In the genomic region with DNA sequence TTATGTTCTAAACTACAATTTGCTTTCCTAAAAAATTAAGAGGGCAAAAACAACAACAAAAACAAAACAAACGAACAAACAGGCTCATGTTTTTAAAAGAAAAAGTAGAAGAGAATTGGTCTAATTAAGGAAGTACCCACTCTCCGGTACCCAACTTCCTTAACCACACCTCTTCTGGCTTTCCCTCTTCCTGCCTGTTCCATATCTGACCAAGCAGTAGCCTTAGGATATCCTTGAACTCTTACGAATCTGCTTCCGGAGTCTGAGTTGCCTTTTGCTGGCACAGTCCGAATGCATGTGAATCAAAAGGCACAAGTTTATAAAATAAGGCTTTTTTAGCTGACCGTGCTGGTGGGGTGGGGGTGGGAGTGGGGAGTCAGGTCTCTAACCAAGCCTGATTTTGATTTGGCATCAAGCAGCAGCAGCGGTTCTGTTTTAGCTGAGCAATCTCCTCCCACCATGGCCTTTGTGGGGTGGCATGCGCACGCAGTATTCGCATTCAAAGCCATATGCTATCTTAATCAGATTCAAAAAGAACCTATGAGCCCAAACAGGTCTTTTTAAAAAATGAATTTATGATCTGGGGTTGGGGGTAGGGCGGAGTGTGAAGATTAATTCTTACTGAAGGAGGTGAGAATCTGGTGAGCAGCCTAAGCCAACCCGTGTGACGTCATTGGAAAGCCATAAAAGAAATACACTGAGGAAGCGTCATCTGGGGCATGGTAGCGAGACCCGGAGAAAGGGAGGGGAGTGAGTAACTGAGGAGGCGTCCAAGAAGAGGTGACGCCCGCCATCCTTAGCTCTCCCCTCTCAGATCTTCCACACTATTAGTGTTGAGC, we compare ENCODE assay signal across 16 mouse cellular contexts. TPM values are rescaled to one million over a fixed set of nuclear protein-coding genes. Genes with fewer than 3 reads are reported as not detected.
DNase-seq lines count a peak whose midpoint lies in the region; ATAC-seq and TF ChIP-seq lines count a peak whose summit lies in the region.
"Had no signal": no experiment of that assay in that cellular context is flagged by ENCODE, and none has a peak within 500 bp of the region (broad histone marks: within the 10 kb centered on the region; RNA-seq: fewer than 3 reads in every experiment).

No protein-coding gene starts in this region.

- intact Hi-C loops in heart, postnatal 14 days (cut with DNase I), result no loop called here

- no peak overlapping the region for H3K4me2 ChIP-seq in midbrain, postnatal 0 days (ENCODE audit: low read depth, low read length, poor library complexity, severe bottlenecking)
- H3K4me2 ChIP-seq in midbrain, embryonic 14.5 days (ENCODE audit: low read length), result no peak overlapping the region
- H3K4me2 ChIP-seq in liver, embryonic 15.5 days, result peak overlapping the region; percentile 59
- no peak overlapping the region for H3K4me2 ChIP-seq in hindbrain, embryonic 14.5 days (replicated peaks)
- H3K4me2 ChIP-seq: midbrain, embryonic 13.5 days had no signal

- no peak for DNase-seq in midbrain, postnatal 0 days (ENCODE audit: low spot score)
- no peak for DNase-seq in midbrain, embryonic 14.5 days
- DNase-seq in kidney, postnatal 14 days, result no peak
- no peak for DNase-seq in heart, postnatal 14 days
- no peak for DNase-seq in cerebellum, adult 11 months
- no peak for DNase-seq in hindbrain, embryonic 14.5 days (ENCODE audit: low spot score)
- DNase-seq: adrenal gland, postnatal 14 days; cerebellum, adult 11-12 months; gastrocnemius, adult 2 months; heart, postnatal 4 days; kidney, adult 11 months; lung, adult 2 months; right cerebral cortex, postnatal 14 days had no signal

- H3K4me3 ChIP-seq in midbrain, postnatal 0 days (ENCODE audit: low read depth, low read length), result no peak overlapping the region
- no peak overlapping the region for H3K4me3 ChIP-seq in midbrain, embryonic 14.5 days (replicated peaks; ENCODE audit: low read depth, low read length)
- H3K4me3 ChIP-seq in liver, embryonic 15.5 days (replicated peaks), result peak overlapping the region; percentile 15; the same call in 1 of the 2 replicates
- no peak overlapping the region for H3K4me3 ChIP-seq in hindbrain, embryonic 14.5 days (replicated peaks; ENCODE audit: low read length)
- H3K4me3 ChIP-seq: gastrocnemius, adult 2 months; midbrain, embryonic 13.5 days had no signal

- no peak overlapping the region for H3K9ac ChIP-seq in midbrain, postnatal 0 days (replicated peaks; ENCODE audit: low read length, poor library complexity, severe bottlenecking)
- no peak overlapping the region for H3K9ac ChIP-seq in midbrain, embryonic 14.5 days (replicated peaks; ENCODE audit: low read length)
- no peak overlapping the region for H3K9ac ChIP-seq in liver, embryonic 15.5 days
- no peak overlapping the region for H3K9ac ChIP-seq in hindbrain, embryonic 14.5 days
- H3K9ac ChIP-seq: midbrain, embryonic 13.5 days had no signal

- 88% methylated on average over 19 of the region's 19 CpGs for WGBS in midbrain, postnatal 0 days
- 89% methylated on average over 19 of the region's 19 CpGs for WGBS in midbrain, embryonic 14.5 days
- 29% methylated on average over 19 of the region's 19 CpGs for WGBS in liver, embryonic 15.5 days (ENCODE audit: insufficient replicate concordance)
- WGBS in hindbrain, embryonic 14.5 days, result 92% methylated on average over 19 of the region's 19 CpGs

- ATAC-seq in midbrain, postnatal 0 days (ENCODE audit: low FRiP score), result 0 out of 2 replicates have a peak, but pooled peaks have one; percentile 16
- no peak for ATAC-seq in midbrain, embryonic 14.5 days (ENCODE audit: low FRiP score, low TSS enrichment)
- peak; percentile 47; the same call in 1 of the 2 replicates for ATAC-seq in erythroblast, adult 5-6 weeks (replicated peaks; ENCODE audit: low FRiP score, poor library complexity, severe bottlenecking)
- ATAC-seq in liver, embryonic 15.5 days (ENCODE audit: insufficient read depth), result no peak
- ATAC-seq in hindbrain, embryonic 14.5 days (ENCODE audit: low FRiP score), result no peak
- ATAC-seq: midbrain, embryonic 13.5 days had no signal

- no peaks in the 10 kb centered on the region for H3K27me3 ChIP-seq in midbrain, postnatal 0 days (ENCODE audit: insufficient read depth, low read length)
- H3K27me3 ChIP-seq in midbrain, embryonic 14.5 days (ENCODE audit: control insufficient read depth, insufficient read depth, low read length), result no peaks in the 10 kb centered on the region
- H3K27me3 ChIP-seq in liver, embryonic 15.5 days, result no peaks in the 10 kb centered on the region
- no peaks in the 10 kb centered on the region for H3K27me3 ChIP-seq in hindbrain, embryonic 14.5 days (ENCODE audit: control insufficient read depth, insufficient read depth, low read length)
- H3K27me3 ChIP-seq: midbrain, embryonic 13.5 days had no signal

- TF ChIP-seq CTCF in midbrain, postnatal 0 days (IDR thresholded peaks at IDR 0.05), result no peak

- H3K27ac ChIP-seq in midbrain, postnatal 0 days (ENCODE audit: low read depth, low read length), result no peak overlapping the region
- no peak overlapping the region for H3K27ac ChIP-seq in midbrain, embryonic 14.5 days (replicated peaks; ENCODE audit: low read depth, low read length)
- peak overlapping the region; percentile 68 for H3K27ac ChIP-seq in liver, embryonic 15.5 days (replicated peaks)
- H3K27ac ChIP-seq in hindbrain, embryonic 14.5 days, result no peak overlapping the region
- H3K27ac ChIP-seq: gastrocnemius, adult 2 months; midbrain, embryonic 13.5 days had no signal

- H3K9me3 ChIP-seq in midbrain, postnatal 0 days (ENCODE audit: low read length), result no peaks in the 10 kb centered on the region
- H3K9me3 ChIP-seq in midbrain, embryonic 14.5 days (ENCODE audit: control insufficient read depth, low read length), result no peaks in the 10 kb centered on the region
- H3K9me3 ChIP-seq in liver, embryonic 15.5 days (replicated peaks), result no peaks in the 10 kb centered on the region
- no peaks in the 10 kb centered on the region for H3K9me3 ChIP-seq in hindbrain, embryonic 14.5 days (ENCODE audit: control insufficient read depth, low read length)
- H3K9me3 ChIP-seq: midbrain, embryonic 13.5 days had no signal

- no peaks in the 10 kb centered on the region for H3K4me1 ChIP-seq in midbrain, postnatal 0 days (ENCODE audit: insufficient read depth, low read length)
- no peaks in the 10 kb centered on the region for H3K4me1 ChIP-seq in midbrain, embryonic 14.5 days (ENCODE audit: control insufficient read depth, insufficient read depth, low read length)
- peaks cover 42% of the 10 kb centered on the region for H3K4me1 ChIP-seq in liver, embryonic 15.5 days (replicated peaks)
- no peaks in the 10 kb centered on the region for H3K4me1 ChIP-seq in hindbrain, embryonic 14.5 days (replicated peaks; ENCODE audit: control insufficient read depth, insufficient read depth, low read length)
- H3K4me1 ChIP-seq: midbrain, embryonic 13.5 days had no signal

- H3K36me3 ChIP-seq in midbrain, postnatal 0 days (ENCODE audit: insufficient read depth, low read length), result no peaks in the 10 kb centered on the region
- no peaks in the 10 kb centered on the region for H3K36me3 ChIP-seq in midbrain, embryonic 14.5 days (ENCODE audit: control insufficient read depth, insufficient read depth, low read length)
- H3K36me3 ChIP-seq in liver, embryonic 15.5 days (replicated peaks), result no peaks in the 10 kb centered on the region
- no peaks in the 10 kb centered on the region for H3K36me3 ChIP-seq in hindbrain, embryonic 14.5 days (replicated peaks; ENCODE audit: control insufficient read depth, insufficient read depth)
- H3K36me3 ChIP-seq: midbrain, embryonic 13.5 days had no signal

RNA-seq across cellular contexts. Expression of gene Fyb, which starts 3.0 kb away (rescaled TPM):
- total RNA-seq in midbrain, postnatal 0 days (2014; rRNA removed), result 2.2 TPM in 1 of 2 replicates, not detected in the other
- 1.5 and 3.6 TPM in 2 replicates for polyA plus RNA-seq in midbrain, postnatal 0 days (2015; fragmentation: Nextera tagmentation; extraction: Ambion mirVana)
- 0.67 and 6.1 TPM in 2 replicates for polyA plus RNA-seq in midbrain, embryonic 14.5 days (2014; fragmentation: Nextera tagmentation; extraction: Ambion mirVana)
- total RNA-seq in erythroblast, adult 5-6 weeks (2015; ENCODE audit: low replicate concordance), result 50.1 and 86.1 TPM in 2 replicates
- total RNA-seq in erythroblast, adult 5-6 weeks (2017; ENCODE audit: low replicate concordance), result 21.2 and 29.4 TPM in 2 replicates
- 19.4 and 19.8 TPM in 2 replicates for polyA plus RNA-seq in liver, embryonic 15.5 days (2015; fragmentation: Nextera tagmentation; extraction: Ambion mirVana)
- total RNA-seq in heart, postnatal 14 days (2021), result 10 to 100 TPM; 34.6 to 36.2 TPM
- polyA plus RNA-seq in hindbrain, embryonic 14.5 days (2014; fragmentation: Nextera tagmentation; extraction: Ambion mirVana), result 4.2 and 4.9 TPM in 2 replicates

Comparison
In these comparisons a context has a peak if more than half of its experiments do, and no peak if none do; other contexts are left out.
1. ATAC-seq: peak in midbrain, postnatal 0 days (single experiment) and erythroblast, adult 5-6 weeks (single experiment); none in midbrain, embryonic 14.5 days (single experiment), liver, embryonic 15.5 days (single experiment) and hindbrain, embryonic 14.5 days (single experiment).